Mouse (Mus musculus): ENCODE results near the gene Clp1. TPM values are rescaled to one million over a fixed set of nuclear protein-coding genes. Genes with fewer than 3 reads are reported as not detected.
"Not testable (repeated sequence)": the region's sequence is repeated elsewhere in the genome, so short reads cannot be mapped to it uniquely, and the experiment has no call there.

The Clp1 gene
- polyA plus RNA-seq, 1 experiment from 2014 or later, result 59.8 TPM

GRCm38 (mm10) chr2:84737451-84737925 is 10.3 kb upstream of the Clp1 start:
- H3K9me3 ChIP-seq (replicated peaks), result no peaks in the 10 kb centered on the region
- peak overlapping the region; percentile 74 for H3K4me3 ChIP-seq
- H3K36me3 ChIP-seq, result peaks cover 61% of the 10 kb centered on the region
- H3K9ac ChIP-seq, result peak overlapping the region; percentile 90
- H3K4me1 ChIP-seq, result peaks cover 97% of the 10 kb centered on the region
- no peak for ATAC-seq
- H3K4me2 ChIP-seq, result peak overlapping the region; percentile 89
- H3K27ac ChIP-seq, result peak overlapping the region; percentile 99
- H3K27me3 ChIP-seq (replicated peaks), result peaks cover 14% of the 10 kb centered on the region
- 16% methylated on average over 8 of the region's 8 CpGs for WGBS (ENCODE audit: insufficient replicate concordance)

- H3K9me3 ChIP-seq (replicated peaks), result no peaks in the 10 kb centered on the region
- H3K4me1 ChIP-seq, result peaks cover 97% of the 10 kb centered on the region
- peaks cover 14% of the 10 kb centered on the region for H3K27me3 ChIP-seq (replicated peaks)
- H3K27ac ChIP-seq, result peak overlapping the region; percentile 99
- H3K4me2 ChIP-seq, result peak overlapping the region; percentile 89
- H3K9ac ChIP-seq, result peak overlapping the region; percentile 90
- H3K4me3 ChIP-seq, result peak overlapping the region; percentile 74
- 21% methylated on average over 27 of the region's 27 CpGs for WGBS (ENCODE audit: insufficient replicate concordance)
- H3K36me3 ChIP-seq, result peaks cover 55% of the 10 kb centered on the region
- no peak for ATAC-seq
Measured at GRCm38 (mm10) chr2:84736312-84737161, 9.4 kb upstream of the Clp1 start.

- Histone ChIP-seq H3K9me3 (replicated peaks) (no peaks in the 10 kb centered on the region), H3K36me3 (peaks cover 44% of the 10 kb centered on the region), H3K4me1 (peaks cover 96% of the 10 kb centered on the region), H3K9ac (peak overlapping the region; percentile 90), H3K27me3 (replicated peaks) (peaks cover 14% of the 10 kb centered on the region), H3K27ac (peak overlapping the region; percentile 99), H3K4me3 (peak overlapping the region; percentile 74), H3K4me2 (peak overlapping the region; percentile 89)
- WGBS (ENCODE audit: insufficient replicate concordance), result 7% methylated on average over 7 of the region's 7 CpGs
- peak; percentile 92 for ATAC-seq
Measured at GRCm38 (mm10) chr2:84735346-84735920, 8.3 kb upstream of the Clp1 start.

GRCm38 (mm10) chr2:84734919-84735318 is 7.8 kb upstream of the Clp1 start:
- peaks cover 39% of the 10 kb centered on the region for H3K36me3 ChIP-seq
- 3% methylated on average over 2 of the region's 2 CpGs for WGBS (ENCODE audit: insufficient replicate concordance)
- H3K27ac ChIP-seq, result peak overlapping the region; percentile 99
- no peaks in the 10 kb centered on the region for H3K9me3 ChIP-seq (replicated peaks)
- H3K4me1 ChIP-seq, result peaks cover 96% of the 10 kb centered on the region
- H3K27me3 ChIP-seq (replicated peaks), result peaks cover 14% of the 10 kb centered on the region
- 0 out of 2 replicates have a peak, but pooled peaks have one; percentile 11 for ATAC-seq
- peak overlapping the region; percentile 74 for H3K4me3 ChIP-seq
- peak overlapping the region; percentile 89 for H3K4me2 ChIP-seq
- peak overlapping the region; percentile 90 for H3K9ac ChIP-seq

- Histone ChIP-seq H3K9ac (peak overlapping the region; percentile 90), H3K9me3 (replicated peaks) (no peaks in the 10 kb centered on the region), H3K4me2 (peak overlapping the region; percentile 89), H3K36me3 (peaks cover 34% of the 10 kb centered on the region), H3K27me3 (replicated peaks) (peaks cover 14% of the 10 kb centered on the region), H3K4me3 (peak overlapping the region; percentile 74), H3K4me1 (peaks cover 95% of the 10 kb centered on the region), H3K27ac (peak overlapping the region; percentile 99)
- 2% methylated on average over 11 of the region's 11 CpGs for WGBS (ENCODE audit: insufficient replicate concordance)
- ATAC-seq, result no peak
Measured at GRCm38 (mm10) chr2:84734351-84734864, 7.3 kb upstream of the Clp1 start.

GRCm38 (mm10) chr2:84733579-84734300 is 6.6 kb upstream of the Clp1 start, which contains the start of gene Ypel4:
Gene Ypel4, plus strand, starts transcription at chr2:84734058.
- H3K36me3 ChIP-seq, result peaks cover 27% of the 10 kb centered on the region
- peak within 1 kb of the TSS; percentile 99 for H3K27ac ChIP-seq
- H3K9me3 ChIP-seq (replicated peaks), result no peaks in the 10 kb centered on the region
- peaks cover 14% of the 10 kb centered on the region for H3K27me3 ChIP-seq (replicated peaks)
- peak; percentile 67 for ATAC-seq
- H3K4me3 ChIP-seq, result peak within 1 kb of the TSS; percentile 74
- 4% methylated on average over 8 of the region's 8 CpGs for WGBS (ENCODE audit: insufficient replicate concordance)
- peaks cover 88% of the 10 kb centered on the region for H3K4me1 ChIP-seq
- H3K9ac ChIP-seq, result peak within 1 kb of the TSS; percentile 90
- H3K4me2 ChIP-seq, result peak within 1 kb of the TSS; percentile 89

GRCm38 (mm10) chr2:84732394-84732793 is 5.2 kb upstream of the Clp1 start:
- H3K27me3 ChIP-seq (replicated peaks), result peaks cover 10% of the 10 kb centered on the region
- ATAC-seq, result no peak
- peaks cover 18% of the 10 kb centered on the region for H3K36me3 ChIP-seq
- H3K9ac ChIP-seq, result peak overlapping the region; percentile 90
- H3K9me3 ChIP-seq (replicated peaks), result no peaks in the 10 kb centered on the region
- peaks cover 83% of the 10 kb centered on the region for H3K4me1 ChIP-seq
- H3K4me2 ChIP-seq, result peak overlapping the region; percentile 89
- H3K27ac ChIP-seq, result peak overlapping the region; percentile 99
- WGBS (ENCODE audit: insufficient replicate concordance), result 65% methylated on average over 1 of the region's 1 CpGs
- H3K4me3 ChIP-seq, result no peak overlapping the region

GRCm38 (mm10) chr2:84731206-84731605 is 4.1 kb upstream of the Clp1 start:
- no peaks in the 10 kb centered on the region for H3K9me3 ChIP-seq (replicated peaks)
- no peak overlapping the region for H3K4me2 ChIP-seq
- H3K9ac ChIP-seq, result no peak overlapping the region
- no peak for ATAC-seq
- peak overlapping the region; percentile 99 for H3K27ac ChIP-seq
- 79% methylated on average over 3 of the region's 3 CpGs for WGBS (ENCODE audit: insufficient replicate concordance)
- peaks cover 75% of the 10 kb centered on the region for H3K4me1 ChIP-seq
- H3K36me3 ChIP-seq, result peaks cover 6% of the 10 kb centered on the region; the same call in 1 of the 2 replicates
- no peaks in the 10 kb centered on the region; the same call in 1 of the 2 replicates for H3K27me3 ChIP-seq (replicated peaks)
- no peak overlapping the region for H3K4me3 ChIP-seq

GRCm38 (mm10) chr2:84728191-84728590 is 1.0 kb upstream of the Clp1 start:
- Histone ChIP-seq H3K36me3 (peaks cover 28% of the 10 kb centered on the region), H3K27ac (peak overlapping the region; percentile 94), H3K9ac (peak overlapping the region; percentile 78; the same call in 1 of the 2 replicates), H3K4me1 (peaks cover 77% of the 10 kb centered on the region), H3K4me2 (peak overlapping the region; percentile 85)
- 75% methylated on average over 5 of the region's 5 CpGs for WGBS (ENCODE audit: insufficient replicate concordance)
- not testable (repeated sequence) for H3K27me3 ChIP-seq (replicated peaks); H3K9me3 ChIP-seq (replicated peaks); H3K4me3 ChIP-seq; ATAC-seq

GRCm38 (mm10) chr2:84726716-84727115 is 434 bp downstream of the Clp1 start:
- WGBS (ENCODE audit: insufficient replicate concordance), result 2% methylated on average over 9 of the region's 9 CpGs
- H3K27ac ChIP-seq, result peak overlapping the region; percentile 94
- peak overlapping the region; percentile 75 for H3K4me3 ChIP-seq
- no peaks in the 10 kb centered on the region for H3K27me3 ChIP-seq (replicated peaks)
- H3K4me2 ChIP-seq, result peak overlapping the region; percentile 85
- peaks cover 68% of the 10 kb centered on the region for H3K4me1 ChIP-seq
- H3K9ac ChIP-seq, result peak overlapping the region; percentile 85
- 0 out of 2 replicates have a peak, but pooled peaks have one; percentile 14 for ATAC-seq
- H3K36me3 ChIP-seq, result peaks cover 41% of the 10 kb centered on the region
- H3K9me3 ChIP-seq (replicated peaks), result no peaks in the 10 kb centered on the region

- H3K9ac ChIP-seq, result peak overlapping the region; percentile 85
- peak overlapping the region; percentile 75 for H3K4me3 ChIP-seq
- H3K4me1 ChIP-seq, result peaks cover 68% of the 10 kb centered on the region
- H3K27me3 ChIP-seq (replicated peaks), result no peaks in the 10 kb centered on the region
- H3K36me3 ChIP-seq, result peaks cover 50% of the 10 kb centered on the region
- WGBS (ENCODE audit: insufficient replicate concordance), result 83% methylated on average over 10 of the region's 10 CpGs
- no peak for ATAC-seq
- H3K27ac ChIP-seq, result peak overlapping the region; percentile 94; the same call in 1 of the 2 replicates
- H3K4me2 ChIP-seq, result peak overlapping the region; percentile 85
- no peaks in the 10 kb centered on the region for H3K9me3 ChIP-seq (replicated peaks)
Measured at GRCm38 (mm10) chr2:84725770-84726169, 1.4 kb downstream of the Clp1 start.

Data from liver, embryonic 12.5 days (tissue).